Mouse (Mus musculus): ENCODE measurements around the gene 1700066M21Rik.

- no peak for TF ChIP-seq CTCF (IDR thresholded peaks at IDR 0.05; ENCODE audit: low read depth)
- TF ChIP-seq EP300 (IDR thresholded peaks at IDR 0.05; ENCODE audit: low read depth), result no peak
Observed at GRCm38 (mm10) chr1:57388402-57389155, 11.2 kb downstream of the 1700066M21Rik start.
